ENCODE assay signal across 8 mouse cellular contexts in the genomic region with DNA sequence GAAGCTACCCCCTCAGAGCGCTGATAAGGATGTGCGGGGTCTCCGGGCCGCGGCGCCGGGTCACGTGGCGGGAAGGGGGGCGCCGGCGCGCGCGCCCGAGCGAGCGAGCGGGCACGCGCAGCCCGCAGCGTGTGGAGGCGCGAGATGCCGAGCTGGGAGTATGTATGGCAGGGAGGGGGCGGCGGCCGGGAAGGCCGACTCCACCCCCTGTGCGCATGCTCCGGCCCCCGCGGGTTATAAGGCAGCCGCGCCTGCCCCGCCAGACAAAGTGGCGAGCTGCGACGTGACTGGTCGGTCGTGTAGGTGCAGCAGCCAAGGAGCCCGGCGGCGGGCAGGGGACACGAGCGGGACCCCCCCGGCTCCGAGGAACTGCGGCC. TPM values are rescaled to one million over a fixed set of nuclear protein-coding genes. Genes with fewer than 3 reads are reported as not detected.
DNase-seq lines count a peak whose midpoint lies in the region; ATAC-seq and TF ChIP-seq lines count a peak whose summit lies in the region.

A gene (plus strand): TSS at position 266 of the 377 bp plus-strand sequence.

- TF ChIP-seq POLR2A in cortical plate, adult 2 months (IDR thresholded peaks at IDR 0.05; ENCODE audit: extremely low read depth, insufficient read depth, low read length), result peak; percentile 82

- peak within 1 kb of the TSS; percentile 93 for H3K4me3 ChIP-seq in cortical plate, adult 2 months (ENCODE audit: insufficient read depth, low read length)

- TF ChIP-seq CTCF in cortical plate, adult 2 months (IDR thresholded peaks at IDR 0.05; ENCODE audit: extremely low read depth, insufficient read depth, low read length), result no peak

- no peaks in the 10 kb centered on the region; the same call in 1 of the 2 replicates for H3K4me1 ChIP-seq in cortical plate, adult 2 months (ENCODE audit: control insufficient read depth, insufficient read depth, low read length)

- H3K27ac ChIP-seq in cortical plate, adult 2 months (ENCODE audit: insufficient read depth, low read length), result peak within 1 kb of the TSS; percentile 85

- intact Hi-C loops in left cerebral cortex, postnatal 10 days (cut with DNase I), result loop anchor here (5.0 kb wide), 2 partner anchors 41 to 96 kb away; no protein-coding TSS in a partner anchor

- ATAC-seq in activated CD4-positive, CD25-positive, alpha-beta regulatory T cell, adult 4 months, result peak; percentile 64
- ATAC-seq in inflammation-experienced regulatory T-cells, adult 6 months, result peak; percentile 66
- peak; percentile 80 for ATAC-seq in megakaryocyte-erythroid progenitor cell, adult 5-6 weeks (replicated peaks; ENCODE audit: low FRiP score, low TSS enrichment, poor library complexity, severe bottlenecking)

- peak; percentile 94 for DNase-seq in gastrocnemius, postnatal 10 days
- peak; percentile 84 to 94 for DNase-seq in left cerebral cortex, postnatal 10 days (ENCODE audit: extremely low spot score in 1 of 2, low spot score in 2 of 2)
- peak; percentile 92 for DNase-seq in right cerebral cortex, postnatal 25 days
- peak; percentile 89 to 91 for DNase-seq in urinary bladder, postnatal 4 days (ENCODE audit: low spot score in 2 of 2)

RNA-seq across cellular contexts. Expression of the gene that starts here (rescaled TPM):
- polyA plus RNA-seq in activated CD4-positive, CD25-positive, alpha-beta regulatory T cell, adult 4 months (2017; shearing (Covaris generic)), result 10 to 100 TPM in 1 of 2 experiments, 1 to 10 TPM in 1; 6.7 to 11.2 TPM
- polyA plus RNA-seq in cortical plate, adult 2 months (2012; rRNA removed), result 20.4 and 24.6 TPM in 2 replicates
- total RNA-seq in gastrocnemius, postnatal 10 days (2021), result 10 to 100 TPM; 24.9 to 30.6 TPM
- polyA plus RNA-seq in inflammation-experienced regulatory T-cells, adult 6 months (2017; shearing (Covaris generic)), result 1 to 10 TPM; 5.7 to 9.9 (median 7.0) TPM
- 10 to 100 TPM; 65.5 to 71.4 TPM for total RNA-seq in left cerebral cortex, postnatal 10 days (2021)
- 76.1 and 80.4 TPM in 2 replicates for total RNA-seq in megakaryocyte-erythroid progenitor cell, adult 5-6 weeks (2014; fragmentation: Nextera tagmentation)
- total RNA-seq in megakaryocyte-erythroid progenitor cell, adult 5-6 weeks (2017), result 137 and 154 TPM in 2 replicates

Comparison
In these comparisons a context has a peak if more than half of its experiments do, and no peak if none do; other contexts are left out.
1. Peak in every context shown above with its lines: DNase-seq, ATAC-seq, H3K4me3 ChIP-seq and H3K27ac ChIP-seq.